Mouse (Mus musculus) monocyte, adult 5-6 weeks (primary cell): ENCODE data around the gene Tmem258. TPM values are rescaled to one million over a fixed set of nuclear protein-coding genes. Genes with fewer than 3 reads are reported as not detected.

ENCODE experiments used
- ATAC-seq: fragments of 153-309, 156-312 bp; replicated peaks from 2 replicates; pipeline ENCODE4 v1.8.0; 2017; ENCODE audit warnings: mild to moderate bottlenecking; ENCODE audit not compliant: low TSS enrichment, insufficient number of reproducible peaks, severe bottlenecking, poor library complexity, low FRiP score
- total RNA-seq: library from RNA; stranded (forward); fragments of 200-1000, 200-491, 200-594 nt; gene quantifications from 3 replicates; pipeline ENCODE4 v1.2.3, GENCODE M21; 2017

Gene Tmem258
- total RNA-seq, 1 experiment from 2014 or later: 133 TPM

- ATAC-seq: 0 out of 2 replicates have a peak, but pooled peaks have one; percentile 30
Measured at GRCm38 (mm10) chr19:10182670-10183298, 21.0 kb upstream of the Tmem258 start, which contains the start of gene Fads1. Gene Fads1, plus strand, starts transcription at chr19:10182888.

- 0 out of 2 replicates have a peak, but pooled peaks have one; percentile 15 for ATAC-seq
Measured at GRCm38 (mm10) chr19:10183299-10183983, 20.4 kb upstream of the Tmem258 start.

GRCm38 (mm10) chr19:10184096-10184495 is 19.7 kb upstream of the Tmem258 start:
- ATAC-seq: no peak

GRCm38 (mm10) chr19:10185876-10186275 is 17.9 kb upstream of the Tmem258 start:
- ATAC-seq: no peak

- ATAC-seq: no peak
Measured at GRCm38 (mm10) chr19:10186569-10186968, 17.2 kb upstream of the Tmem258 start.

GRCm38 (mm10) chr19:10188281-10188811 is 15.5 kb upstream of the Tmem258 start:
- no peak for ATAC-seq

- no peak for ATAC-seq
Measured at GRCm38 (mm10) chr19:10189022-10189421, 14.8 kb upstream of the Tmem258 start.

- no peak for ATAC-seq
Measured at GRCm38 (mm10) chr19:10189940-10190339, 13.9 kb upstream of the Tmem258 start.

- no peak for ATAC-seq
Measured at GRCm38 (mm10) chr19:10190796-10191195, 13.0 kb upstream of the Tmem258 start.

- ATAC-seq: peak; percentile 68
Measured at GRCm38 (mm10) chr19:10191326-10191725, 12.5 kb upstream of the Tmem258 start.

GRCm38 (mm10) chr19:10194337-10194736 is 9.5 kb upstream of the Tmem258 start:
- ATAC-seq: no peak

GRCm38 (mm10) chr19:10195252-10195651 is 8.6 kb upstream of the Tmem258 start:
- ATAC-seq: no peak

- no peak for ATAC-seq
Measured at GRCm38 (mm10) chr19:10197130-10197529, 6.7 kb upstream of the Tmem258 start.

GRCm38 (mm10) chr19:10198286-10198685 is 5.5 kb upstream of the Tmem258 start:
- no peak for ATAC-seq

GRCm38 (mm10) chr19:10198723-10199122 is 5.1 kb upstream of the Tmem258 start:
- ATAC-seq: peak; percentile 67; the same call in 1 of the 2 replicates

- no peak; the same call in 1 of the 2 replicates for ATAC-seq
Measured at GRCm38 (mm10) chr19:10203146-10203847, 517 bp upstream of the Tmem258 start.

GRCm38 (mm10) chr19:10204616-10205001 is 795 bp downstream of the Tmem258 start:
- no peak for ATAC-seq

- ATAC-seq: no peak
Measured at GRCm38 (mm10) chr19:10205051-10205450, 1.2 kb downstream of the Tmem258 start.

- ATAC-seq: no peak
Measured at GRCm38 (mm10) chr19:10208851-10209250, 5.0 kb downstream of the Tmem258 start.
